Mouse (Mus musculus) cortical plate, adult 2 months (tissue): Measurements from ENCODE around the gene Pcca. TPM values are rescaled to one million over a fixed set of nuclear protein-coding genes. Genes with fewer than 3 reads are reported as not detected.

Source experiments
- H3K27ac ChIP-seq: fragments of 200-500 bp; 2 replicates; pipeline ENCODE4 v1.5.1; 2012; ENCODE audit warnings: low read length, control low read depth, inconsistent platforms; ENCODE audit not compliant: insufficient read depth
- H3K4me1 ChIP-seq: fragments of 200-500 bp; 2 replicates; pipeline ENCODE4 v1.6.1; 2011; ENCODE audit warnings: low read length; ENCODE audit not compliant: control insufficient read depth, insufficient read depth
- H3K4me3 ChIP-seq: fragments of 200-500 bp; 2 replicates; pipeline ENCODE4 v1.5.1; 2011; ENCODE audit warnings: mild to moderate bottlenecking, low read length, control low read depth; ENCODE audit not compliant: insufficient read depth
- CTCF ChIP-seq: fragments of 200-500 bp; IDR thresholded peaks from 2 replicates; pipeline ENCODE4 v1.5.1; 2011; ENCODE audit warnings: mild to moderate bottlenecking, control low read depth, low read length; ENCODE audit not compliant: insufficient read depth; ENCODE audit errors: extremely low read depth
- POLR2A ChIP-seq: fragments of 200-500 bp; IDR thresholded peaks from 2 replicates; pipeline ENCODE4 v1.6.1; 2011; ENCODE audit warnings: mild to moderate bottlenecking, low read length, control low read depth; ENCODE audit not compliant: insufficient read depth; ENCODE audit errors: extremely low read depth
- polyA plus RNA-seq: library from polyadenylated mRNA; depleted of rRNA; stranded (reverse); fragments of >200 nt; gene quantifications from 2 replicates; pipeline ENCODE4 v1.2.3, GENCODE M21; 2012

Pcca gene
- polyA plus RNA-seq, 1 experiment: 34.9 TPM

DNA sequence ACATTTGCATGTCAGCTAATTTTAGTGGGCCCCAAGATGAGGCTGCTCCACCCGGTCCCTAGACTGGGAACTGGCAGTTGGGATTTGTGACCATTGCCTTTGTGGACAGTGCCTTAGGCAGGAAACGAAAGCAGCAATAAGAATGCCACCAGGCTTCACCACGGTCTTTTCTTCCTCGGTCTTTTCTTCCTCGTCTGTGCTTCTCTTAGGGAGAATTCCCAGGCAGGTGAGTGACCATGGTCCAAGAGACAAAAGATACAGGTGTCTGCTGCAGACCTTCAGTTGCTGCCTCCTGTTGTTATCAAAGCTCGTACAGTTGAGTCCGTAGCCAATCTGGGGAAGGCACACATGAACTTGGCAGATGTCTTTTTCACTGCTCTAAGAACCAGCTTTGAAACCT lies 346.2 kb downstream of the Pcca start:
- TF ChIP-seq CTCF (no peak), POLR2A (no peak)
- Histone ChIP-seq H3K27ac (no peak overlapping the region), H3K4me1 (peaks cover 4% of the 10 kb centered on the region; the same call in 1 of the 2 replicates), H3K4me3 (no peak overlapping the region)

DNA sequence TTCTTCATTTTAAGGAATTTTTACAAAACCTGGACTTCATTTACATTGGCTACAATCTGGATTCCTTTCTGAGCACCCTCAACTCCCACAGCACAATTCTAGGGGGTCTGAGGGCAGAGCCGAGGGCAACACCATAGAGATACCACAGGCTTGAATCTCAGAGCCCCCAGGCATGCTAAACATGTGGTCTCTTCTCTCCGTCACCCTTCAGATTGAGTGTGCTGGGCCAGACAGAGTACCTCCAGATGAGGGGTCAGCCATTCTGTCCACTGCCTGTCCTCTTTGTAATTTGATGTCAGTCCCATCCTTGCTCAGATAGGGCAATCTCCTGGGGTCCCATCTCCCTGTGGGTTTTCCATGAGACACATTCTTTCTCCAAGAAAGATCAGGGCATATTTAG lies 347.6 kb downstream of the Pcca start:
- peaks cover 5% of the 10 kb centered on the region; the same call in 1 of the 2 replicates for H3K4me1 ChIP-seq
- TF ChIP-seq CTCF (no peak), POLR2A (no peak)
- no peak overlapping the region for H3K4me3 ChIP-seq
- H3K27ac ChIP-seq: peak overlapping the region; percentile 75

DNA sequence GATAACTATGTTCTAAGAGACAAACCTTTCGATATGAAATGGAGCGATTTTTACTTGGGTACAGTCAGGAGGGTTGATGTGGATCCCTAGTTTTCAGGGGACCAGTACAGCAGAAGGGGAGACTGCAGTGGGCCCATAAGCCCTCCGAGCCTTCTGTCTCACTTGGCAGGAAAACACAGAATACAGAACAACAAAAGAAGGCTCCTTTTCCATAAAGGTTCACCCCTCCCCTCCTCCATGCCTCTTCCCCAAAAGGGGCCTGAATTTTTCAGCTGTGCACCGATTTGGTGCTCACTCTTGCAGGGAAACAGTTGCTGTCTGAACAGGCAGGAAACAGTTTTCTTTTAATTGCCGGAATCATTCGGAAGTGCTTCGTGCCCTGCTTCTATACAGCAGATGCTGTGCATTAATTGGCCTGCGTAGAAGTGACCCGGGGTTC lies 348.1 kb downstream of the Pcca start:
- Histone ChIP-seq H3K4me1 (peaks cover 5% of the 10 kb centered on the region; the same call in 1 of the 2 replicates), H3K27ac (peak overlapping the region; percentile 75), H3K4me3 (no peak overlapping the region)
- no peak for TF ChIP-seq POLR2A
- TF ChIP-seq CTCF: no peak

DNA sequence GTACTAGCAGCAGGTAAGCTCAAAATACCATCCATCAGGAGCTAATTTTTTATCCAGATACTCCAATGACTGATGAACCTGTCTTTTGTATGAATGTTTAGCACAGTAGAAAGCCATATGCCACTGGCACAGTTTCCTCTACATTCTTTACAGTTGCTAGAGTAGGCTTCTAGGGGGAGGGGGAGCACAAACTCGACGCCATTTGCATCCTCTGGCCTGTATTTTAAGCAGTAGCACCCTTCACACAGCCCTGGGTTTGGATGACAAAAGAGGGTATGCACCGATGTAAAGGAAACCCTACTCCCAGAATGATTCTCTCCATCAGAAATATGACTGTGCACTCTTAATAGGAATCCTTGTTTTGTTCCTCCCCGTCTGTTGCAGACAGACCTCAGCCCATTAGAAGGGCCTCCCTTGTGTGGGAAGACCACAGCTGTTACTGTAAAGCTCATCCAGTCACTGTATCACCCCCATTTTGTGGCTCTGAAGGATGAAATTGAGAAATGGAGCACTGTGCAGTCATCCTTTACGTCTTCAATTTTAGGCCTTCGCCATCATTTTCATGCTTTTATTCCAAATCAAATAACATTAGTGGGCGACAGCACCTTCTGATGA lies 348.8 kb downstream of the Pcca start:
- Histone ChIP-seq H3K4me1 (peaks cover 5% of the 10 kb centered on the region; the same call in 1 of the 2 replicates), H3K4me3 (no peak overlapping the region), H3K27ac (no peak overlapping the region)
- TF ChIP-seq POLR2A (no peak), CTCF (no peak)

DNA sequence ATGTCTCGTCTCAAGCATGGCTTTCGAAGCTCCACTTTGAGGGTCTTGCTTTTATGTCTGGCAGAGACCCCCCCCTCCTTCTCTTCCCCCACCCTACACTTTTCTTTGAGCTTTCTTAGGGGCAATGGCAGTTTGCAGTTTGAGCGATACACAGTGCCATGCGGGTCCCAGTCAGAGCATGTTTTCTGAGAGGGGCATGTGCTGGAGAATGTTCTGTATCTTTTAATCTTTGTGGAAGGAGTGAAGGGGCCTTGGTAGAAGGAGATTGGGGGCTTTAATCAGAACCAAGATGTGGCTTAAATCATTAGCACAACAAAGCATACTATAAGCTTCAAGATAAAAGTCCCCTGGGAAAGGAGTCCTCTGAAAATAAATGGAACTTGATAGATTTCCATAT lies 349.3 kb downstream of the Pcca start:
- no peak overlapping the region for H3K4me3 ChIP-seq
- TF ChIP-seq POLR2A: no peak
- TF ChIP-seq CTCF: no peak
- H3K4me1 ChIP-seq: peaks cover 5% of the 10 kb centered on the region; the same call in 1 of the 2 replicates
- no peak overlapping the region for H3K27ac ChIP-seq

DNA sequence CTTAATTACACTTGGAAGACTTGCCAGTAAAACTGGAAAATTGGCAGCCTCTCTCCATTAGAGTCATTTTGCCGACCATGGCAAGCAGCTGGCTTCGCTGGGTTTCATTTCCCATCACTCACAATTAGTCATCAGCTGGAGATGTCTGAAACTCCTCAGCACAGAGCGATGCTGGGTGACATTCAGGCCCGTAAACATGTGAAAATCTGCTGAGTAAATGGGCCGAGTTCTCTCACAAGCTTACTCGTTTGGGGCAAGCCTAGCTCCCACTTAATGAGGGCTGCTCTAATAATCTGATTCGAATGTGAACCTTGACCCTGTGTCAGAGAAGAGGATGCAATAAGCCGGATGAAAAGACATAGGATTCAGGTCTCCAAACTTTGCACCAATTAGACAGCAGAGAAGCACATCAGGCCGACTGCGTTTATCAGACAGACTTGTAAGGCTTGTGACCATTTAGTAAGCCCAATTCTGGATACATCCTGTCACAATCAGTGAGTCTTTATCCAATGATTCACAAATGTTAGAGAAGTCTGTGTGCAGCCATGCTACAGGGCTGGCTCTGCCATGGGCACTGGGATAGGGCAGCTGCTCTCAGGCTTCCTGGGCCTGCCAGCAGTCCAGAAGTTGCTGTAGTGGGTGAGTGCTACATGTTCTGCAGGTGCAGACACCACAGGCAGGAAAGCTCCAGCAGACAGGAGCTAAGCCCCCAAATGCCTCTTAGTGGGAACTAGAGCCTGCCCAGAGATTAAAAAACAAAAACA lies 349.9 kb downstream of the Pcca start:
- no peak for TF ChIP-seq CTCF
- no peak for TF ChIP-seq POLR2A
- peaks cover 5% of the 10 kb centered on the region; the same call in 1 of the 2 replicates for H3K4me1 ChIP-seq
- H3K4me3 ChIP-seq: no peak overlapping the region
- no peak overlapping the region for H3K27ac ChIP-seq

DNA sequence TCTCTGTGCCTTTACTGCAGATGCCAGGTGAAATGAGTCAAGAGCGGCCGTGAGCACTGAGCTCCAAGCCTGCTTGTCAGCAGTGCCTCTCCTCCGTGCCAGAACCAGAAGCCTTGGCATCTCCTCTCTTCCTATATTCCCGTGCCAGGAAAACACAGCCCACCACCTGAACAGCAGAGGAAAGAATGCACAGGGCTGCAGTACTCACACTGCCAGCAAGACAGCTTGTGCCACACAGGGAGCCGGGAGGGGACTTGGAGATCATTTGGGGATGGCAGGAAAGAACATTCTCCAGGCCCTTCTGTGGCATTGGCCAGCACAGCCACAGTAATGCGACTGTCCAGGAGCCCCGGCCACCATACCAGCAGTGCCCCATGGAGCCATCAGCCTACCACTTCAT lies 351.8 kb downstream of the Pcca start:
- no peak for TF ChIP-seq CTCF
- TF ChIP-seq POLR2A: no peak
- Histone ChIP-seq H3K4me3 (no peak overlapping the region), H3K27ac (no peak overlapping the region), H3K4me1 (peaks cover 5% of the 10 kb centered on the region; the same call in 1 of the 2 replicates)

DNA sequence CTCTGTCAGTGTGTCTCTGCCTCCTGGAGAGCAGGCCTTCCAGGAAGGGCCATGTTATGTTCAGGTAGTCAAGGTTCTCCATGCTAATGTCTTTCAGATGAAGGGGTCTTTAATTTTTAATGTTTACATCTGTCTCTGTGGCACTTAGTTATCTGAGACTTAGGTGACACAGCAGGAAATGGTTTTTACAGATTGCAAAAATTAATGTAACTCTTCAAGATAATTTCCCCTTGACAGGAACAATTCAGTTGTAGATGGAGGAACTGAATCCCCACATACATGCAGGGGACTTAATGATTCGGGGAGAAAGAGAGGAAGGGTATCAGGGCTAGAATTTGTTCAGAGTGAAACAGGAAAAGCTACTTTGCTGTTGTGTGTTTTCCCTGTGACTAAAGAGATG lies 353.2 kb downstream of the Pcca start:
- Histone ChIP-seq H3K27ac (no peak overlapping the region), H3K4me3 (no peak overlapping the region), H3K4me1 (peaks cover 4% of the 10 kb centered on the region; the same call in 1 of the 2 replicates)
- TF ChIP-seq POLR2A: no peak
- no peak for TF ChIP-seq CTCF

DNA sequence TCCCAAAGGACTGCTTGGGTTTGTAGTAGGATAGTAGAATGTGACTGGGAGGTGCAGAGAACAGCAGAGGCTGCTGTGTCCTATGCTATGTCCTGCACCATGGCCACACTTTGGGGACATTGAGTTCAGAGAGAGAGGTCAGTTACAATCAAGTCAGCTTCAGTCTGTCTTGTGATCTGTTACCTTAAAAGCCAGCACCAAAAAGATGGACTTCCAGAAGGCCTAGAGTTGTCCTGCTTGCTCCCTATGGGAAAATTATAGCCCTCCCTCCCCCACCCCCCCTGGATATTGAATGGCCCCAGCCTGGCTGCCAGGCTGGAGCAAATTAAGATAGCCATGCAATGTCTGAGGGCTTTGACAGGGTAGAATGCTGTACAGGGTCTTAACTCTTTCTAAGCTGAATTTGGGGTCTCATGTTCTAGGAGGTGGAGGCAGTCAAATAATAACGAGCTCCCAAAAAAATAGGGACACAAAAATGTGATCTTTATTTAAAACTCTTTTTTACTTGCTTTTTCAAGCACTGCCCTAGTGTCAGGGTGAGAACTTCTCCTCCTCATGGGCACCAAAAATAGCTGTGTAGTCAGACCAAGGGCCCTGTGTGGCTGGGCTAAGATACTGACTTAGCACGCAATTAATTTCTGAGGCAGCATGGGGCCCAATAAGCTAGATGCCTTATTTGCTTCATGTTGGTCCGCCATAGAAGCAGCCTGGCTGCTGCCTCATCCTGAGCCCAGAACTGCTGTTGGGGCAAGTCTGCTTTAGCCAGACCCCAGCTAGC lies 353.8 kb downstream of the Pcca start:
- no peak for TF ChIP-seq CTCF
- TF ChIP-seq POLR2A: no peak
- Histone ChIP-seq H3K4me3 (no peak overlapping the region), H3K27ac (no peak overlapping the region), H3K4me1 (peaks cover 4% of the 10 kb centered on the region; the same call in 1 of the 2 replicates)
